Mouse (Mus musculus) ES-Bruce4 (cell line): ENCODE results near the gene Ctc1.

Experiments used
- CTCF ChIP-seq: IDR thresholded peaks from one replicate; pipeline ENCODE4 v1.8.1; 2011; ENCODE audit warnings: low read depth, low read length
- EP300 ChIP-seq: IDR thresholded peaks from 2 replicates; pipeline ENCODE4 v1.6.1; 2011; ENCODE audit warnings: low read depth, low read length; ENCODE audit not compliant: insufficient read depth

DNA sequence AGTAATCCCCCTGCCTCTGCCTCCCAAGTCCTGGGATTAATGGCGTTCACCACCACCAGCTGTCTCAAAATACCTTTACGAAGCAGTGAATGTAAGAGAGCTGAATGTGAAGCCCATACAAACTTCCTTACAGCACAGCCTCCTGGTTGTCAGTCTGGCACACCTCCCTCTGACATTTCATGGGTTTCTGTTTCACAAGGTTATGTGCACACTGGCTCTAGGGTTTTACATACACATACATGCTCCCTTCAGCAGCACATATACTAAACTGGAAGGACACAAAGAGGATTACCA is 59.0 kb downstream of the Ctc1 start:
- no peak for TF ChIP-seq CTCF
- no peak for TF ChIP-seq EP300
